Mouse (Mus musculus) G1E (cell line): ENCODE measurements around the gene Efcab9.

ENCODE experiments used
- CTCF ChIP-seq: IDR thresholded peaks from 2 replicates; pipeline ENCODE4 v1.5.1; 2012; ENCODE audit warnings: low read depth, low read length, inconsistent platforms, mixed read lengths
- GATA1 ChIP-seq: IDR thresholded peaks from 2 replicates; pipeline ENCODE4 v1.6.1; 2012; ENCODE audit warnings: borderline replicate concordance, low read length, inconsistent platforms, mixed read lengths
- POLR2AphosphoS5 ChIP-seq: IDR thresholded peaks from 2 replicates; pipeline ENCODE4 v1.6.1; 2012; ENCODE audit warnings: low read depth, low read length, inconsistent platforms; ENCODE audit not compliant: insufficient replicate concordance
- TAL1 ChIP-seq: conservative IDR thresholded peaks from 2 replicates; pipeline ENCODE4 v1.6.1; 2012; ENCODE audit warnings: low read depth, low read length, inconsistent platforms, mixed read lengths

DNA sequence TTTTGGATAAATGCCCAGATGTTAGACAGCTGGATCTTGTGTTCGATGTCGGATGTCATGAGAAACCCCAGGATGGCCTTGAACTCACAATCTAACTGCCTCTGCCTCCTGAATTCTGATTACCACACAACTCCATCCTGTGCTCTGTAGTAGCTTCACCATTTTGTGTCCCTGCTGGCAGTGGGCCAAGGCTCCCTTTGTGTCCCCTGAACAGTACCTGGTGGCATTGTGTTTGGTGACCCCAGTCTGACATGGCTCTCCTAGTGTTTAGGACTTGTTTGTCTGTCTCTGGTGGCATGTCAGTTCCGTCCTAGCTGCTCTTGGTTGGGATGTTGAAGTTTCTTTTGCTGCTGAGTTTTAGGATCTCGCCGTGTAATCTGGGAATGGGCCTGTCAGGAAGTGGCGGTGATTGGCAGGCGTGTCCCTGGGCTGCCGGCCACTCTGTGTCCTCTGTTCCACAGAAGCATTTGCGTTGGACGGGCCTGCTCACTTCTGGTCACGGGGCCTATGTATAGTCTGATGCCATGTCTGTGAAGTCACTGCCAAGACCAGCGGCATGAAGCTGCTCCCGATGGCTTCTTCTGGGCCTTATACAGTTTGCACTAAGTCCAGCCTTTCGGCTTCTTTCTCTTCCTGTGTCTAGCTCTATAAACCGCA is 36.9 kb upstream of the Efcab9 start:
- TF ChIP-seq CTCF (no peak), POLR2AphosphoS5 (no peak), GATA1 (no peak), TAL1 (no peak)
